Mouse (Mus musculus): ENCODE results near the gene Rpl36a. TPM values are rescaled to one million over a fixed set of nuclear protein-coding genes. Genes with fewer than 3 reads are reported as not detected.
"Not testable (repeated sequence)": the region's sequence is repeated elsewhere in the genome, so short reads cannot be mapped to it uniquely, and the experiment has no call there.

Rpl36a gene
- 100 to 1,000 TPM; 125 to 148 TPM for total RNA-seq (2021)

- DNase-seq (ENCODE audit: extremely low spot score in 1 of 2, low spot score in 1 of 2) = peak; percentile 72 to 90
Observed at GRCm38 (mm10) chrX:134585103-134586002, at the start of gene Rpl36a. Gene Rpl36a (plus strand): TSS chrX:134585654.

- DNase-seq (ENCODE audit: extremely low spot score in 1 of 2, low spot score in 1 of 2) = not testable (repeated sequence)
Observed at GRCm38 (mm10) chrX:134539795-134540194, 45.7 kb upstream of the Rpl36a start.

- no peak for DNase-seq (ENCODE audit: extremely low spot score in 1 of 2, low spot score in 1 of 2)
Observed at GRCm38 (mm10) chrX:134540414-134541135, 44.9 kb upstream of the Rpl36a start.

GRCm38 (mm10) chrX:134541145-134541954 lies 44.1 kb upstream of the Rpl36a start, which contains the start of gene Timm8a1:
Gene Timm8a1 (minus strand): TSS chrX:134541865.
- DNase-seq (ENCODE audit: extremely low spot score in 1 of 2, low spot score in 1 of 2) = peak; percentile 14 to 18

- DNase-seq (ENCODE audit: extremely low spot score in 1 of 2, low spot score in 1 of 2) = no peak
Observed at GRCm38 (mm10) chrX:134541955-134542308, 43.5 kb upstream of the Rpl36a start.

GRCm38 (mm10) chrX:134547330-134547729 lies 38.1 kb upstream of the Rpl36a start:
- DNase-seq (ENCODE audit: extremely low spot score in 1 of 2, low spot score in 1 of 2) = no peak

GRCm38 (mm10) chrX:134550903-134551302 lies 34.6 kb upstream of the Rpl36a start:
- DNase-seq (ENCODE audit: extremely low spot score in 1 of 2, low spot score in 1 of 2) = peak in 1 of 2 experiments; percentile 33

- DNase-seq (ENCODE audit: extremely low spot score in 1 of 2, low spot score in 1 of 2) = no peak
Observed at GRCm38 (mm10) chrX:134553326-134553725, 32.1 kb upstream of the Rpl36a start.

GRCm38 (mm10) chrX:134554425-134554824 lies 31.0 kb upstream of the Rpl36a start:
- DNase-seq (ENCODE audit: extremely low spot score in 1 of 2, low spot score in 1 of 2) = no peak

GRCm38 (mm10) chrX:134564326-134564725 lies 21.1 kb upstream of the Rpl36a start:
- DNase-seq (ENCODE audit: extremely low spot score in 1 of 2, low spot score in 1 of 2) = no peak

- DNase-seq (ENCODE audit: extremely low spot score in 1 of 2, low spot score in 1 of 2) = no peak
Observed at GRCm38 (mm10) chrX:134566536-134567222, 18.8 kb upstream of the Rpl36a start.

GRCm38 (mm10) chrX:134577896-134578295 lies 7.6 kb upstream of the Rpl36a start:
- DNase-seq (ENCODE audit: extremely low spot score in 1 of 2, low spot score in 1 of 2) = no peak

GRCm38 (mm10) chrX:134580528-134581305 lies 4.7 kb upstream of the Rpl36a start:
- DNase-seq (ENCODE audit: extremely low spot score in 1 of 2, low spot score in 1 of 2) = no peak

GRCm38 (mm10) chrX:134582270-134582669 lies 3.2 kb upstream of the Rpl36a start:
- DNase-seq (ENCODE audit: extremely low spot score in 1 of 2, low spot score in 1 of 2) = no peak

- no peak for DNase-seq (ENCODE audit: extremely low spot score in 1 of 2, low spot score in 1 of 2)
Observed at GRCm38 (mm10) chrX:134582888-134583669, 2.4 kb upstream of the Rpl36a start, which contains the start of gene Btk. Gene Btk (minus strand): TSS chrX:134583570.

- no peak for DNase-seq (ENCODE audit: extremely low spot score in 1 of 2, low spot score in 1 of 2)
Observed at GRCm38 (mm10) chrX:134586447-134586846, 993 bp downstream of the Rpl36a start.

GRCm38 (mm10) chrX:134588261-134588660 lies 2.8 kb downstream of the Rpl36a start:
- DNase-seq (ENCODE audit: extremely low spot score in 1 of 2, low spot score in 1 of 2) = no peak

- no peak for DNase-seq (ENCODE audit: extremely low spot score in 1 of 2, low spot score in 1 of 2)
Observed at GRCm38 (mm10) chrX:134588997-134589396, 3.5 kb downstream of the Rpl36a start.
